Mouse (Mus musculus) hindbrain, embryonic 10.5 days (tissue): ENCODE measurements around the gene Plin5. TPM values are rescaled to one million over a fixed set of nuclear protein-coding genes. Genes with fewer than 3 reads are reported as not detected.

Experiments
- DNase-seq: peaks from one replicate; pipeline ENCODE4 v3.0.0-alpha.2; 2017; ENCODE audit warnings: low spot score
- H3K27ac ChIP-seq: fragments of 300-500 bp; sonication (generic); 2 replicates; pipeline ENCODE4 v1.5.1; 2016; ENCODE audit warnings: mild to moderate bottlenecking, moderate library complexity
- H3K27me3 ChIP-seq: fragments of 300-500 bp; sonication (generic); 2 replicates; pipeline ENCODE4 v1.6.1; 2016; ENCODE audit warnings: mild to moderate bottlenecking; ENCODE audit not compliant: poor library complexity, insufficient read depth, severe bottlenecking
- H3K36me3 ChIP-seq: fragments of 300-500 bp; sonication (generic); 2 replicates; pipeline ENCODE4 v1.6.1; 2016; ENCODE audit warnings: mild to moderate bottlenecking, moderate library complexity
- H3K4me1 ChIP-seq: fragments of 300-500 bp; sonication (generic); replicated peaks from 2 replicates; pipeline ENCODE4 v1.6.1; 2016; ENCODE audit warnings: mild to moderate bottlenecking
- H3K4me3 ChIP-seq: fragments of 300-500 bp; sonication (generic); 2 replicates; pipeline ENCODE4 v1.5.1; 2016; ENCODE audit warnings: mild to moderate bottlenecking, moderate library complexity
- H3K9me3 ChIP-seq: fragments of 300-500 bp; sonication (generic); 2 replicates; pipeline ENCODE4 v1.6.1; 2016; ENCODE audit warnings: mild to moderate bottlenecking, moderate library complexity
- WGBS: fragments of 180-500 bp; shearing (Covaris S2); methylation state at CpG from one replicate; pipeline ENCODE4 v1.1.7; 2016; 5-methylcytosine and 5-hydroxymethylcytosine counted together
- polyA plus RNA-seq: library from polyadenylated mRNA; unstranded; fragments of >200 nt; fragmentation: Nextera tagmentation; extraction: Ambion mirVana; gene quantifications from 2 replicates; pipeline ENCODE4 v1.2.1, GENCODE M21; 2016

The Plin5 gene
- 0.39 and 0.42 TPM in 2 replicates for polyA plus RNA-seq

- Histone ChIP-seq H3K27me3 (peaks cover 70% of the 10 kb centered on the region), H3K27ac (0 out of 2 replicates have a peak within 1 kb of the TSS, but pooled peaks have one; percentile 50), H3K4me3 (peak within 1 kb of the TSS; percentile 51), H3K36me3 (no peaks in the 10 kb centered on the region), H3K4me1 (peaks cover 33% of the 10 kb centered on the region), H3K9me3 (peaks cover 8% of the 10 kb centered on the region)
- DNase-seq, result peak; percentile 64
- 1% methylated on average over 27 of the region's 27 CpGs for WGBS
These were observed at the start of gene Plin5 for GRCm38 (mm10) chr17:56117251-56117710. Plin5 (minus strand) TSS chr17:56117596.

GRCm38 (mm10) chr17:56165671-56166070 is 48.3 kb upstream of the Plin5 start:
- Histone ChIP-seq H3K27me3 (peaks cover 12% of the 10 kb centered on the region), H3K27ac (peak overlapping the region; percentile 29; the same call in 1 of the 2 replicates)

GRCm38 (mm10) chr17:56164510-56164909 is 47.1 kb upstream of the Plin5 start:
- peaks cover 45% of the 10 kb centered on the region for H3K4me1 ChIP-seq
- H3K27ac ChIP-seq, result no peak overlapping the region; the same call in 1 of the 2 replicates
- WGBS, result 87% methylated on average over 3 of the region's 3 CpGs
- H3K9me3 ChIP-seq, result no peaks in the 10 kb centered on the region
- H3K36me3 ChIP-seq, result no peaks in the 10 kb centered on the region
- DNase-seq, result no peak
- H3K4me3 ChIP-seq, result no peak overlapping the region
- peaks cover 21% of the 10 kb centered on the region for H3K27me3 ChIP-seq

More at GRCm38 (mm10) chr17:56165671-56166070, 48.3 kb upstream of the Plin5 start:
- peaks cover 54% of the 10 kb centered on the region for H3K4me1 ChIP-seq
- H3K4me3 ChIP-seq, result no peak overlapping the region
- DNase-seq, result no peak
- H3K36me3 ChIP-seq, result no peaks in the 10 kb centered on the region
- 63% methylated on average over 11 of the region's 11 CpGs for WGBS
- H3K9me3 ChIP-seq, result no peaks in the 10 kb centered on the region

- 75% methylated on average over 6 of the region's 6 CpGs for WGBS
- Histone ChIP-seq H3K9me3 (no peaks in the 10 kb centered on the region), H3K4me3 (peak overlapping the region; percentile 55; the same call in 1 of the 2 replicates), H3K36me3 (no peaks in the 10 kb centered on the region), H3K27ac (peak overlapping the region; percentile 80; the same call in 1 of the 2 replicates), H3K27me3 (peaks cover 30% of the 10 kb centered on the region), H3K4me1 (peaks cover 44% of the 10 kb centered on the region)
- no peak for DNase-seq
These were observed 46.2 kb upstream of the Plin5 start for GRCm38 (mm10) chr17:56163523-56164102.

GRCm38 (mm10) chr17:56162231-56162774 is 44.9 kb upstream of the Plin5 start, which contains the start of gene Tnfaip8l1:
Tnfaip8l1 (plus strand) TSS chr17:56162477.
- peak within 1 kb of the TSS; percentile 80 for H3K27ac ChIP-seq
- H3K4me1 ChIP-seq, result peaks cover 43% of the 10 kb centered on the region
- peak within 1 kb of the TSS; percentile 55 for H3K4me3 ChIP-seq
- peaks cover 44% of the 10 kb centered on the region for H3K27me3 ChIP-seq
- H3K36me3 ChIP-seq, result no peaks in the 10 kb centered on the region
- WGBS, result 1% methylated on average over 30 of the region's 30 CpGs
- peak; percentile 95 for DNase-seq
- no peaks in the 10 kb centered on the region for H3K9me3 ChIP-seq

- Histone ChIP-seq H3K27me3 (peaks cover 69% of the 10 kb centered on the region), H3K27ac (peak overlapping the region; percentile 50; the same call in 1 of the 2 replicates), H3K4me3 (no peak overlapping the region), H3K9me3 (no peaks in the 10 kb centered on the region), H3K36me3 (no peaks in the 10 kb centered on the region), H3K4me1 (peaks cover 39% of the 10 kb centered on the region)
- DNase-seq, result peak; percentile 78
- WGBS, result 4% methylated on average over 9 of the region's 9 CpGs
These were observed 42.3 kb upstream of the Plin5 start for GRCm38 (mm10) chr17:56159729-56160128.

GRCm38 (mm10) chr17:56153643-56154042 is 36.2 kb upstream of the Plin5 start:
- peaks cover 35% of the 10 kb centered on the region for H3K4me1 ChIP-seq
- no peaks in the 10 kb centered on the region for H3K36me3 ChIP-seq
- peak; percentile 49 for DNase-seq
- 0 out of 2 replicates have a peak overlapping the region, but pooled peaks have one; percentile 13 for H3K27ac ChIP-seq
- no peaks in the 10 kb centered on the region for H3K9me3 ChIP-seq
- H3K4me3 ChIP-seq, result no peak overlapping the region
- WGBS, result 48% methylated on average over 9 of the region's 9 CpGs
- H3K27me3 ChIP-seq, result peaks cover 82% of the 10 kb centered on the region

GRCm38 (mm10) chr17:56149897-56150296 is 32.5 kb upstream of the Plin5 start:
- peaks cover 82% of the 10 kb centered on the region for H3K27me3 ChIP-seq
- no peaks in the 10 kb centered on the region for H3K9me3 ChIP-seq
- no peak overlapping the region for H3K27ac ChIP-seq
- H3K36me3 ChIP-seq, result no peaks in the 10 kb centered on the region
- H3K4me1 ChIP-seq, result peaks cover 51% of the 10 kb centered on the region
- DNase-seq, result no peak
- H3K4me3 ChIP-seq, result no peak overlapping the region
- 39% methylated on average over 2 of the region's 2 CpGs for WGBS

- WGBS, result 1% methylated on average over 30 of the region's 30 CpGs
- H3K36me3 ChIP-seq, result no peaks in the 10 kb centered on the region
- H3K4me3 ChIP-seq, result peak overlapping the region; percentile 44
- peaks cover 82% of the 10 kb centered on the region for H3K27me3 ChIP-seq
- no peak for DNase-seq
- peaks cover 45% of the 10 kb centered on the region for H3K4me1 ChIP-seq
- no peaks in the 10 kb centered on the region for H3K9me3 ChIP-seq
- H3K27ac ChIP-seq, result peak overlapping the region; percentile 37; the same call in 1 of the 2 replicates
These were observed 31.6 kb upstream of the Plin5 start for GRCm38 (mm10) chr17:56148790-56149618.

- Histone ChIP-seq H3K4me1 (peaks cover 38% of the 10 kb centered on the region), H3K36me3 (no peaks in the 10 kb centered on the region), H3K27me3 (peaks cover 85% of the 10 kb centered on the region), H3K4me3 (peak overlapping the region; percentile 44), H3K9me3 (no peaks in the 10 kb centered on the region), H3K27ac (peak overlapping the region; percentile 37; the same call in 1 of the 2 replicates)
- DNase-seq, result no peak
- WGBS, result 24% methylated on average over 9 of the region's 9 CpGs
These were observed 30.9 kb upstream of the Plin5 start for GRCm38 (mm10) chr17:56148280-56148679.

GRCm38 (mm10) chr17:56147420-56147819 is 30.0 kb upstream of the Plin5 start:
- H3K27me3 ChIP-seq, result peaks cover 93% of the 10 kb centered on the region
- H3K4me1 ChIP-seq, result peaks cover 46% of the 10 kb centered on the region
- H3K36me3 ChIP-seq, result no peaks in the 10 kb centered on the region
- H3K4me3 ChIP-seq, result no peak overlapping the region
- 63% methylated on average over 12 of the region's 12 CpGs for WGBS
- DNase-seq, result no peak
- no peaks in the 10 kb centered on the region for H3K9me3 ChIP-seq
- H3K27ac ChIP-seq, result no peak overlapping the region

GRCm38 (mm10) chr17:56146131-56146530 is 28.7 kb upstream of the Plin5 start:
- Histone ChIP-seq H3K9me3 (no peaks in the 10 kb centered on the region), H3K27ac (no peak overlapping the region), H3K27me3 (peaks cover 100% of the 10 kb centered on the region), H3K4me3 (no peak overlapping the region), H3K4me1 (peaks cover 59% of the 10 kb centered on the region), H3K36me3 (no peaks in the 10 kb centered on the region)
- DNase-seq, result no peak
- WGBS, result 19% methylated on average over 9 of the region's 9 CpGs
